Mouse (Mus musculus) adipocyte (in vitro differentiated cells): ENCODE data around the gene D230025D16Rik.
"Not testable (repeated sequence)": the region's sequence is repeated elsewhere in the genome, so short reads cannot be mapped to it uniquely, and the experiment has no call there.

Experiments
- DNase-seq: peaks from one replicate; pipeline ENCODE4 v3.0.0-alpha.2; 2016; ENCODE audit warnings: low spot score

The D230025D16Rik gene

GRCm38 (mm10) chr8:105291802-105292201, 66.9 kb downstream of the D230025D16Rik start:
- not testable (repeated sequence) for DNase-seq

- no peak for DNase-seq
Observed at GRCm38 (mm10) chr8:105292471-105292870, 67.5 kb downstream of the D230025D16Rik start.

- no peak for DNase-seq
Observed at GRCm38 (mm10) chr8:105293405-105293804, 68.5 kb downstream of the D230025D16Rik start.

- DNase-seq, result no peak
Observed at GRCm38 (mm10) chr8:105294776-105295175, 69.8 kb downstream of the D230025D16Rik start.

- no peak for DNase-seq
Observed at GRCm38 (mm10) chr8:105295256-105295655, 70.3 kb downstream of the D230025D16Rik start.

- no peak for DNase-seq
Observed at GRCm38 (mm10) chr8:105295895-105296573, 71.1 kb downstream of the D230025D16Rik start, which contains the start of gene Exoc3l. Gene Exoc3l (minus strand): TSS chr8:105296101.

GRCm38 (mm10) chr8:105297511-105298192, 72.7 kb downstream of the D230025D16Rik start, which contains the start of gene E2f4:
Gene E2f4 (plus strand): TSS chr8:105297663.
- peak; percentile 95 for DNase-seq

GRCm38 (mm10) chr8:105298351-105299252, 73.7 kb downstream of the D230025D16Rik start:
- no peak for DNase-seq

- no peak for DNase-seq
Observed at GRCm38 (mm10) chr8:105299962-105300361, 75.0 kb downstream of the D230025D16Rik start.
